Mouse (Mus musculus): ENCODE results near the gene H13. TPM values are rescaled to one million over a fixed set of nuclear protein-coding genes. Genes with fewer than 3 reads are reported as not detected.

Gene H13
- polyA plus RNA-seq, 1 experiment from 2014 or later, result 153 TPM

DNA sequence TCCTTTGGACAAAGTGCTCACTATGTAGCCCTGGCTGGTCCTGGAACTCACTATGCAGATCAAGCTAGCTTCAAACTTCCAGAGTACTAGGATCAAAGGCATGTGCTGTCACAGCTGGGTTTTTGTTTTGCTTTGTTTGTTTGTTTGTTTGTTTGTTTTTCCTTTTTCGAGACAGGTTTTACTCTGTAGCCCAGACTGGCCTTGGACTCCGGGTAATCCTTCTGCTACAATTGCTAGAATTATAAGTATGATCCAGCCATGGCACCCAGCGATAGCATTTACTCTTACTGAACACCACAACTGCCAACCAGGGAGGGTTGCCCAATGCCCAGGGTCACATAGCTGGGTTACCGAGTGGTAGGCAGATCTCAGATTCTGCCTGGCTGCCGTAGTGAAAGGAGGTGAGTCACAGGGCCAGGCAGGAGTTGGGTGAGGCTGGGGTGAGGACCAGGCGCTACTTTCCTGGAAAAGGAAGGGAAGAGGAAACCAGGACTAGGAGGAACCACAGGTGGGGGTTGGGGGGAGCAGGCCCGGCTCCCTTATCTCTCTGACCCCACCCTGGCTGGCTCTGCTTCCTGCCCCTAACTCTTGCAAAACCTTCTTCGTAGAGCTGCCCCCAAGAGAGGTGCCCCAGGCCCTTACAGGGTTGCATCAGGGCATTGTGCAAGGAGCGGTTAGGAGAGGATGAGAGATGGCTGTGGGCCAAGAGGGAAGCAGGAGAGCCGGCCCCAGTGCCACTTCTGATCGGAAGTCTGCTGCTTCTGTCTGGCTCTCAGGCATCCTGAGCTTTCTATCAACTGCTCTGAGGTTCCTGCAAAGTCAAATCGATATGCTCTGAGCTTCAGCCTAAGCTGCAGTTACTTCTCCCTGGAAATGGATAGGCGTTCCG is 72.1 kb downstream of the H13 start:
- Histone ChIP-seq H3K27me3 (no peaks in the 10 kb centered on the region), H3K9me3 (replicated peaks) (no peaks in the 10 kb centered on the region), H3K9ac (no peak overlapping the region), H3K4me3 (no peak overlapping the region), H3K4me1 (peaks cover 35% of the 10 kb centered on the region), H3K4me2 (replicated peaks) (peak overlapping the region; percentile 28), H3K27ac (peak overlapping the region; percentile 66), H3K36me3 (no peaks in the 10 kb centered on the region)
- ATAC-seq (ENCODE audit: low FRiP score), result no peak
- 49% methylated on average over 14 of the region's 14 CpGs for WGBS

DNA sequence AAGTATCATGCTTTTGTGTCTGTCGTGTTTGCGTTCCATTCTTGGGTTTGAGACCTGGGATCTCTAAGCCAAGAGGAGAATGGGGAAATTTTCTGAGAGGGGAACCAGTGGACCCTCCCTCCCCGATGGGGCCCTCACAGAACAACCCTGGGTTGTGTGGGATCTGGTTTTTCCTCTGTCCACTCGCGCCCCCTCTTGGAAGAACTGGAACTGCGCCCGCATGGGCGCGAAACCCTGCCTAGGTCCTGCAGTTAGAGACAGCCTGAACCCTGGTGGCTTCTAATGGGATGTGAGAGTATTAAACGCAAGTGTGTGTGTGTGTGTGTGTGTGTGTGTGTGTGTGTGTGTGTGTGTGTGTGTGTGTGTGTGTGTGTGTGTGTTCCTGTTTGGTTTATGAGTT is 73.2 kb downstream of the H13 start:
- 0 out of 2 replicates have a peak overlapping the region, but pooled peaks have one; percentile 40 for H3K27ac ChIP-seq
- WGBS, result 26% methylated on average over 10 of the region's 10 CpGs
- H3K4me2 ChIP-seq (replicated peaks), result no peak overlapping the region; the same call in 1 of the 2 replicates
- no peak overlapping the region for H3K4me3 ChIP-seq
- H3K4me1 ChIP-seq, result peaks cover 32% of the 10 kb centered on the region
- ATAC-seq (ENCODE audit: low FRiP score), result 0 out of 2 replicates have a peak, but pooled peaks have one; percentile 15
- no peak overlapping the region for H3K9ac ChIP-seq
- no peaks in the 10 kb centered on the region for H3K36me3 ChIP-seq
- H3K9me3 ChIP-seq (replicated peaks), result no peaks in the 10 kb centered on the region
- no peaks in the 10 kb centered on the region for H3K27me3 ChIP-seq

DNA sequence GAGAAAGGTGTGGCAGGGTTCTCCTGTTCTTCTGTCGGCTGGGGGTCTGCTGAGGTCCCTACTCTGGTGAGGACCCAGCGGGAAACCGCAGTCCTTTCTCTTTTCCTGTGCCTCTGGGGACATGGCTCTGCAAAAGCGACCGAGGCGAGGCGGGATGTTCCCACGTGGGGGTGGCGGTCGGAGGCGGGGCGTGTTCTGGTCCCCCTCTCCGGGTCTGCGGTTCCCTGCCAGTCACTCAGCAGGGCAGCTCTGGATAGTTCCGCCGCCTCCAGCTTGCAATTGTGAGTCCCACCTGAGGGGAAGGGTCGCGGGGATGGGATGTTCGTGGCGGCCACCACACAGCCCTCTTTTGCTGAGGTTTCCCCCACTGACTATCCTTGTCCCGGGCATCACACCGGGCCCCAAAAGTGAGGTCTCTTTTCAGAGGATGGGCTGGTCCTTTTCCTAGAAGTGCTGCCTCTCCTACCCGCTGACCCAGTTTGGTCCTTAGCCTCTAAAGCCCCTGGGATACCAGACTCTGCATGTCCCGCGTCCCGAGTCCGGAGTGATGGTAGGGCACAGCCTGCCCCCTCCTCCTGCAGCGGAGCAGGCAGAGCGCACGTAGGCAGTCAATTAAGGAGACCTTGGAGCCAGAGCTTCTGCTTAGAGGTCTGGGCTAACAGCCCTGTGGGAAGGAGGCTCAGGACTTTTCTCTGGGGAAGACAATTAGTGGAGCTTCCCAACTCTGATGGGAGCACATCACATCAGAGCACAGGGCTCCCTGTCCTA is 84.9 kb downstream of the H13 start, which contains the start of gene Cox4i2:
Cox4i2 (plus strand) TSS at position 230 of the 768 bp plus-strand sequence.
- Histone ChIP-seq H3K4me2 (replicated peaks) (peak within 1 kb of the TSS; percentile 51), H3K27ac (no peak within 1 kb of the TSS), H3K27me3 (peaks cover 13% of the 10 kb centered on the region), H3K4me1 (peaks cover 17% of the 10 kb centered on the region), H3K36me3 (no peaks in the 10 kb centered on the region), H3K9me3 (replicated peaks) (no peaks in the 10 kb centered on the region), H3K4me3 (peak within 1 kb of the TSS; percentile 21), H3K9ac (peak within 1 kb of the TSS; percentile 42; the same call in 1 of the 2 replicates)
- 4% methylated on average over 30 of the region's 30 CpGs for WGBS
- no peak for ATAC-seq (ENCODE audit: low FRiP score)

DNA sequence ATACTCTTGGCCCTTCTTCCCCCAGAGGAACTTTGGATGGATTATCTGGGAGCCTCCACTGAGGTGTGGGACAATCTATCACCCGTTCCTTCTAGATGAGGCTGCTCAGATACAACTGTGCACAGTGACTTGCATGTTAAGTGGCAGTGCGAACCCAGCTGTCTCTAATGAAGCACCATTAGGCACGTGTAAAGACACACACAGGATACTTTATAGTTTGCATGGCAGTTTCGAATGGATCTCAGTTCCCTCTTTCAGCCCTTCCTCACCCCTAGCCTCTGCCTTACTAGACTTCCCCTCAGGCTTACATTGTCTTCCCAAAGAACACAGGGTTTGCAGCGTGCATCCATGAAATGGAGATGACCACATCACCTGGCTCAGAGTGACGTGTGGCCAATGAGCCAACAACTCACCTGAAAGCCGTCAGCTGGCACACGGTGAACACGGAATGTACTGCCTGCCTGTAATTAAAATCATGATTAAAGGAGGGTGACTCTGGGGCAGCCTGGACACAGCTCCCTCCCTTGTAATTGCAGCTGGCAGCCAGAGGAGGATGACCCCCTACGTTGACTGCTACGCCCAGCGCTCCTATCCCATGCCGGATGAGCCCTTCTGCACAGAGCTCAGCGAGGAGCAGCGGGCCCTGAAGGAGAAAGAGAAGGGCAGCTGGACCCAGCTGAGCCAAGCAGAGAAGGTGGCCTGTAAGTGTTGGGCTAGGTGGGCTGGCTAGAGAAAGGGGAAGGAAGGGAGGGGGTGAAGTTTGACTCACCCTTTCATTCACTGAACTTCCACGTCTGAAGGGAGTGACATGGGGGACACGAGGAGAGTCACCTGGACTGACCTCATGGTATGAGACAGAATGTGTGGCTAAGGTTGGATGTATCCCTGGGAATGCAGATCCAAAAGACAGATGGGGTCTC is 87.5 kb downstream of the H13 start:
- WGBS, result 67% methylated on average over 17 of the region's 17 CpGs
- ATAC-seq (ENCODE audit: low FRiP score), result no peak
- no peaks in the 10 kb centered on the region for H3K36me3 ChIP-seq

DNA sequence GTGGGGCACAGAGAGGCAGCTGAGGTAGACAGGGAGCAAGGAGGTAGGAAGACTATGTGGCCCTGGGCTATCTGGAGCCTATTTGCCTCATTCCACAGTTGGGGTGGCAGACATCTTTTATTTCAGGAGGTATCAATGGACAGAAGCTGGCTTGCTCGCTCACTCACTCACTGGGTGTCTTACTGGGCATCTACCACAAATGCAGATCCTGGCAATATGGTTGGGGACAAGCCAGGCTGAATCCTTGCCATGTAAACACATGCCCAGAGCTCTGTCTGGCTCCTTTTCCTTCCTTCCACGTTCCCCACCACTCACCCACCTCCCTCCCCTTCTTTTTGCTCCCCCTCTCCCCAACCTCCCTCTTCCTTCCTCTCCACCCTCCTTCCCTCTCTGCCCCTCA is 88.2 kb downstream of the H13 start:
- no peak for ATAC-seq (ENCODE audit: low FRiP score)
- 51% methylated on average over 2 of the region's 2 CpGs for WGBS

More for the DNA sequence above, 87.5 kb downstream of the H13 start:
- H3K4me3 ChIP-seq, result no peak overlapping the region
- peaks cover 13% of the 10 kb centered on the region for H3K27me3 ChIP-seq
- H3K9ac ChIP-seq, result no peak overlapping the region
- H3K27ac ChIP-seq, result no peak overlapping the region
- no peaks in the 10 kb centered on the region for H3K9me3 ChIP-seq (replicated peaks)
- no peak overlapping the region for H3K4me2 ChIP-seq (replicated peaks)
- peaks cover 17% of the 10 kb centered on the region for H3K4me1 ChIP-seq

More for the DNA sequence above, 88.2 kb downstream of the H13 start:
- Histone ChIP-seq H3K27me3 (peaks cover 13% of the 10 kb centered on the region), H3K4me2 (replicated peaks) (no peak overlapping the region), H3K9ac (no peak overlapping the region), H3K36me3 (no peaks in the 10 kb centered on the region), H3K27ac (no peak overlapping the region), H3K4me1 (peaks cover 17% of the 10 kb centered on the region), H3K9me3 (replicated peaks) (no peaks in the 10 kb centered on the region), H3K4me3 (no peak overlapping the region)

Other genes starting within 250 kb of the H13 start
- not detected in 2 replicates for gene Defb23, start 204.8 kb upstream of the H13 start, polyA plus RNA-seq (2016; fragmentation: Nextera tagmentation; extraction: Ambion mirVana)
- gene Defb20, start 192.4 kb upstream of the H13 start, polyA plus RNA-seq (2016; fragmentation: Nextera tagmentation; extraction: Ambion mirVana), result not detected in 2 replicates
- not detected in 2 replicates for gene Defb22, start 179.3 kb upstream of the H13 start, polyA plus RNA-seq (2016; fragmentation: Nextera tagmentation; extraction: Ambion mirVana)
- not detected in 2 replicates for gene Defb26, start 157.8 kb upstream of the H13 start, polyA plus RNA-seq (2016; fragmentation: Nextera tagmentation; extraction: Ambion mirVana)
- gene Defb28, start 151.2 kb upstream of the H13 start, polyA plus RNA-seq (2016; fragmentation: Nextera tagmentation; extraction: Ambion mirVana), result not detected in 2 replicates
- gene Defb29, start 129.4 kb upstream of the H13 start, polyA plus RNA-seq (2016; fragmentation: Nextera tagmentation; extraction: Ambion mirVana), result not detected in 2 replicates
- not detected in 2 replicates for gene Gm17416, start 100.1 kb upstream of the H13 start, polyA plus RNA-seq (2016; fragmentation: Nextera tagmentation; extraction: Ambion mirVana)
- gene Defb21, start 96.7 kb upstream of the H13 start, polyA plus RNA-seq (2016; fragmentation: Nextera tagmentation; extraction: Ambion mirVana), result not detected in 2 replicates
- gene Defb19, start 89.1 kb upstream of the H13 start, polyA plus RNA-seq (2016; fragmentation: Nextera tagmentation; extraction: Ambion mirVana), result not detected in 2 replicates
- not detected in 2 replicates for gene Defb45, start 70.1 kb upstream of the H13 start, polyA plus RNA-seq (2016; fragmentation: Nextera tagmentation; extraction: Ambion mirVana)
- gene Defb36, start 65.1 kb upstream of the H13 start, polyA plus RNA-seq (2016; fragmentation: Nextera tagmentation; extraction: Ambion mirVana), result not detected in 2 replicates
- gene Defb25, start 46.4 kb upstream of the H13 start, polyA plus RNA-seq (2016; fragmentation: Nextera tagmentation; extraction: Ambion mirVana), result not detected in 2 replicates
- gene Rem1, start 42.5 kb upstream of the H13 start, polyA plus RNA-seq (2016; fragmentation: Nextera tagmentation; extraction: Ambion mirVana), result 0.72 and 0.82 TPM in 2 replicates
- gene Mcts2, start 17.6 kb downstream of the H13 start, polyA plus RNA-seq (2016; fragmentation: Nextera tagmentation; extraction: Ambion mirVana), result 34.9 and 40.5 TPM in 2 replicates
- gene Id1, start 66.8 kb downstream of the H13 start, polyA plus RNA-seq (2016; fragmentation: Nextera tagmentation; extraction: Ambion mirVana), result 157 and 159 TPM in 2 replicates
- 5.0 and 5.3 TPM in 2 replicates for gene Cox4i2, start 84.7 kb downstream of the H13 start, polyA plus RNA-seq (2016; fragmentation: Nextera tagmentation; extraction: Ambion mirVana)
- gene Bcl2l1, start 162.3 kb downstream of the H13 start, polyA plus RNA-seq (2016; fragmentation: Nextera tagmentation; extraction: Ambion mirVana), result 155 and 166 TPM in 2 replicates
- 81.5 and 87.9 TPM in 2 replicates for gene Tpx2, start 178.5 kb downstream of the H13 start, polyA plus RNA-seq (2016; fragmentation: Nextera tagmentation; extraction: Ambion mirVana)
- gene Mylk2, start 241.9 kb downstream of the H13 start, polyA plus RNA-seq (2016; fragmentation: Nextera tagmentation; extraction: Ambion mirVana), result 0.10 TPM in 1 of 2 replicates, not detected in the other